Mouse (Mus musculus) brain, embryonic 14.5 days (tissue): ENCODE measurements at regions not wholly inside any gene's neighbourhood (a gene's known extent, or its start where the extent isn't known, plus 50 kb on each side); places are given as distances from the start of the nearest gene placed in this dataset.

Experiments used
- DNase-seq: peaks from one replicate; pipeline ENCODE4 v3.0.0-alpha.2; 2011; ENCODE audit warnings: low read depth
- CTCF ChIP-seq: fragments of 200-500 bp; IDR thresholded peaks from 2 replicates; pipeline ENCODE4 v1.5.1; 2012; ENCODE audit warnings: inconsistent platforms, mild to moderate bottlenecking, moderate library complexity, borderline replicate concordance; ENCODE audit not compliant: insufficient read depth, insufficient read length; ENCODE audit errors: extremely low read depth
- POLR2A ChIP-seq: fragments of 200-500 bp; IDR thresholded peaks from 2 replicates; pipeline ENCODE4 v1.6.1; 2012; ENCODE audit warnings: mild to moderate bottlenecking, inconsistent platforms, borderline replicate concordance; ENCODE audit not compliant: poor library complexity, insufficient read depth, insufficient read length, severe bottlenecking; ENCODE audit errors: extremely low read depth

DNA sequence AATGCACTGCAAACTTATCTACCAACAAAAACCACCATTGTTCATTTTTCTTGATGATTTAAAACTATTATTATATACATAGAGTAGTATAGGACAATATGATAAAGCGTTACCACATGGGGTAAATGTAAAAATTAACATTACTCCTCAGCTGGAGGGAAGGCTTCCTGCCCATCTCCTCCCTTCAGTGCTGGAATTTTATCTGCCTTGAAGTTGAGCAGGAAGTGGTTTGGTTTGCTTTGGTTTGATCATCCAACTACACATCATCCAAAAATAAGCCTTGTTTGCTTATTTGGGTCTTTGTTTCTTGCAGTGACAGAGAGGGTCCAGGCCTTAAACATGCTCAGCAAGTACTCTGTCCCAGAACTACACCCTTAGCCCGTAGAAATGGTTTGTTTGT lies 285.7 kb downstream of the Gsdmc2 start:
- no peak for TF ChIP-seq CTCF
- no peak for TF ChIP-seq POLR2A
- DNase-seq, result no peak

DNA sequence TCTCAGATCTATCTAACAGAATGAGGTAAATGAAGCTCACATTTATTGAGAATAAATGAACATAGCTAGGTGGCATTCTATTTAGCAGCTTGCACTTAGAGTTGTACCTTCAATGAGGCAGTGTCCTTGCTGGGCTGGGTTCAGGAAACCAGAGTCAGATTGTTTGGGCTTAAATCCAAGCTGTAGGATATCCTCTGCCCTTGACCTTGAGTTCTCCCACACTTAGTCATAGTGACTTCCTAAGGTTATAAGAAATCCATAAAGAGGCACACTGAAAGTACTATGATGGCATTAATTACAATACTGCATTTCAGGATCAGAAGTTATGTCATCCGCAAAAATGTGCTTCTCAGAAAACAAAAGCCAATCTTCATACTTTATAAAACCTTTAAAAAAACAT lies 286.3 kb downstream of the Gsdmc2 start:
- TF ChIP-seq CTCF, result no peak
- no peak for TF ChIP-seq POLR2A
- no peak for DNase-seq

DNA sequence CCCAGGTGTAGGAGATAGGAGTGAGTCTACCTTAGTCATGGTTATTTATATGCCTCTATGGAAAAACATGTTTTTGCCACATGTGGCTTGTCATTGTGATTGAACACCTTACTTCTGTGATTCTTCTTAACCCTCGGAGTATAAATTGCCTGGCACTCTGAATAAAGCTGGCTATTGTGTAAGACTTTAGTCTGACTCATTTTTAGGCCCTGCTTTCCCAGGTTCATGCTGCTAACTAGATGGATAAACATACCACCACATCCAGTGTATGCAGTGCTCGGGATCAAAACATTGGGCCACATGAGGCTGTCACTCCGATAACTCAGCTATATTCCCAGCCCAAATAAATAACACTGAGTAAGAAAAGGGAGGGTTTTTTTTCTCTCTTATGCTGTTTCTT lies 287.2 kb downstream of the Gsdmc2 start:
- TF ChIP-seq POLR2A (no peak), CTCF (no peak)
- DNase-seq, result no peak

DNA sequence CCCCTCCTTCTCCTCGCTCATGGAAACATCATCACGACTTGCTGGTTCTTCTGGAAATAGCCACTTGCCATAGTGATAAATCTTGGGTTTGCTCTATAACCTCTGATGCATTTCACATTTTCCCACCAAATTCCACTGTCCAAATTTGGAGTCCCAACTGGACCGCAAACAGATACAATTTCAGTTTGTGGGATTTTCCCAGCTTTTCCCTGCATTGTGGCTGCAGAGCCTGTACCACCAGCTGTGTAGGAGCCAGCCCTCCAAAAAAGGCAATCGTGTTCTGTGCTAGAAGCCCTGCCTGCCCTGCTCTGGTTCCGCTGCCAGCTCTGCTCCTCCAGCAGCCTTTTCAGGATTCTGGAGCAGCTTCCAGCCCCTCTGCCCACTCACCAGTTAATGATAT lies 291.4 kb downstream of the Gsdmc2 start:
- DNase-seq, result no peak
- TF ChIP-seq CTCF, result no peak
- TF ChIP-seq POLR2A, result no peak

DNA sequence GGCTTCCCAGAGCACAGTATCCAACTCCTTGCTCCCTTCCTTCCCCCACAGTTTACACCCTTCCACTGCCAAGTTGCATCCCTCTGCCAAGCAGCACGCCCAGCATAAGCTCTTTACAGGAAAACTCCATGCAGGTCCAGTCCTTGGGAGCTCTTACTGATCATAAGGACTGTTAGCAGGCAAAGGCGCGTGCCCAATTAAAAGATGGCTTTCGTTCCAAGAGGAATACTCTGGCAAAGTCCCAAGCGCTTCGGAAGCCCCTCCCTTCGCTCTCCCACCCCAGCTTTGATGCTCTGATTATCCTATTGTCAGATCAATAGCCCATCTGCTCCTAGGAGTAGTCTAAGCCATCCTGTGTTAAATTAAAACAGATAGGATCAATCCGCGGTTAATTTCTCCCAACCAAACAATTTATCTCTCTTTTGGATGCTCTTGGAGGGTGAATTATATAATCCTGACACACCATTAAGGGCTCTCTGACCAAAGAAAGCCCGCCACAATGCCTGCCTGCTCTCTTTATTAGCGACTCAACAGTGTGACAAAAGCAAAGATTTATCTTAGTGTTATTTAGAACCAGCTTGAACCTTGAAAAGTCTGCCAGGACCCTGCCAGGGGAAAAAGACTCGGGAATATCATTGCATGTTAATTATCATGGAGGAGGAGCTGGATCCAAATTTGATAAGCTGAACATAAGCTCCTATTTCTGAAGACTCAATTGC lies 312.5 kb downstream of the Gsdmc2 start:
- no peak for TF ChIP-seq CTCF
- DNase-seq, result peak; percentile 96

DNA sequence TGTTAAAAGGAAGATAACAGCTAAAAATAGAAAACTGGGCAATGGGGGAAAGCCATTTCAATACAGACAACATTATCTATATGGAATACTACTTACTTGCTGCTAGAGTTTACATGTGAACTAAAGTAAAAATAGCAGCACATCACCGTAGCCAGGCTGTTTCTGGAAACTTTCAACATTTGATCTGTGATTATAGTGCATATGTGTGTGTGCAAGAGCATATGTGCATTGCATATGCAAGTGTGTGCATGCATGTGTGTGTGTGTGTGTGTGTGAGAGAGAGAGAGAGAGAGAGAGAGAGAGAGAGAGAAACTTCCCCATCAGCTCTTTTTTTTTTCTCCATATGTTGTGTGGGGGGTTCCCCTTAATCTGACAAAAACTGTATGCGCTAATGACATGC lies 317.7 kb downstream of the Gsdmc2 start:
- TF ChIP-seq POLR2A (no peak), CTCF (no peak)
- DNase-seq, result peak; percentile 71

DNA sequence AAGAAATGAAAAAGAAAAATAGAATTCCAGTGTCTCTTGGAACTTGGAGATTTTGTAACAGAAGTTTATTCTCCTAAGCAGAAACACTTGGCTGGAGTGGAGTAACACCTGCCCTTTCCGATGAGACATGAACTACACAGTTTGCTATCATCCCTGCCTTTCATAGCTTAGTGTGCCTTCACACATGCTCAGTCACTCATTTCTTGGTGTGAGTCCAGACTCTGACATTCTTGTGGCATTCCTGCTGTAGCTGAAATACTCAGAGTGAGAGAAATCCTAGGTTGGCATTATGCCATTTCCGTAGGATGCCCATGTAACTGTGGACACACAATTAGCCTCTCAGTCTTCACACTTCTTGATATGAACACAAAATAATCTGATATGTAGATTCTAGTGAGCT lies 318.2 kb downstream of the Gsdmc2 start:
- TF ChIP-seq POLR2A (no peak), CTCF (no peak)
- peak; percentile 78 for DNase-seq

DNA sequence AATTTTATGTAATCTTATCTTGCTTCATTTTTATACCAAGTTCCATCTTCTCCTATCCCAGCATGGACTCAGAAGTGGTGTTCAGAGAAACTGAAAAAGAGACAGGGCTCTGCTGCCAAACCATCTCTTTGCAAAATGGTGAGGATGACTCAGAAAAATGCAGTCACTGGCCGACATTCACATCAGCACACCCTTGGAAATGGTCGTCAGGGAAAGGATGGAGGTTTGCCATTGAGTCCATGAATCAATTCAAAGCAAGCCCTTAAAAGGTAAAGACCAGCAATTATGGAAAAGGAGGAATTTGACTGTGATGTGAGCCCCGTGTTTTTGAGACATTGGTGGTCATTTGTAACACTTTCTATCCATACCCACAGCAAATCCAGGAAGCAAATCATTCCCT lies 327.7 kb downstream of the Gsdmc2 start:
- no peak for TF ChIP-seq CTCF
- no peak for DNase-seq

DNA sequence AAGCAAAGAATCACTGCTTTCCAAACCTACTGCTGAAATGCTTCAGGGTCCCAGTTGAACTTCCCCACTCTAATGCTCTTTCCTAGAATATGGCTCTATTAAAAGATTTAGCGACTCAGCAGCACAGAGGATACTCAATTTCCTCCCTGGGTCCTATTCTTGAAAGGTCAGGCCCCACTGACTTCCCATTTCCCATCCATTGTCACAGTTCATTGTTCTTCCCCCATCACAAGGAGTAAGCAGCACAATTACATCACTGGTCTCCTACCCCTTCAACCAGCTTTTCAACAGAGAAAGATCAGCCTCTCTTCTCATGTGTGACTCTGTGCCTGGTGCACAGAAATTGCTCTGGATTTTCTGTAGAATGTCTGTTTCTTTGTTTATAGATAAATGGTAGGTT lies 344.5 kb downstream of the Gsdmc2 start:
- DNase-seq, result peak; percentile 8
- no peak for TF ChIP-seq POLR2A
- no peak for TF ChIP-seq CTCF

DNA sequence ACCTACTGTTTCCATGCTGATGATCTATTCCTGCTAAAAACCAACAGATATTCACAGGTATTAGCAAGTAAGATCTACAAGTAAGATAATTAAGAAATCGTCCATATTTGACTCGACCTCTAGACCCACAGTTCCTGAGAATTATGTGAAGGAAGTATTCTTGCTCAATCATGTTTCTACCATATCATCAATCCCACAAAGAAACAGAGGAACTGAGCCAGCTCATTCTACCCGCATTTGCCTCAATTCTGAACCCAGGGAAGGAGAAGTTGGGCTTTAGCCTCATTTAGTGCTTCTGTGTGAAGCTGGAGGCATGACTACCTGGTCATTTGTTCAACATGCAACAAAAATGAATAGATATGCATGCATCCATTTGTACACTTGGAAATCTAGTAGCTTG lies 346.5 kb downstream of the Gsdmc2 start:
- no peak for DNase-seq
- no peak for TF ChIP-seq CTCF
- no peak for TF ChIP-seq POLR2A

DNA sequence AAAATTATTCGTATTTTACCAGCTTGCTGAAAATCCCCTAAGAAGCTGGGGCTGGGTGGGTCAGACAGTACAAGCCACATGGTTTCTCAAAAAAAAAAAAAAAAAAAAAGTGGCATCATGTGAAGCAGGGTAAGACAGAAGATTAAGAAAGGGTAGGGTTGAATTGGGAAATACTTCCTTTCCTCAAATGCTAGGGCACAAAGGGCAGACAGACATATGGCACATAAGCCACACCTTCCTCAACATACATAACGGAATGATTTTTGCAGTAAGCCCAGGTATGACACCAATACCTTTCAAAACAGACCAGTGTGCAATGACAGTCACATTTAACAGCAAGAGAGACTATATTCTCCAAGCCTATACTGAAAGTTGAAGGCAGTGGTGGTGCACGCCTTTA lies 347.8 kb downstream of the Gsdmc2 start:
- TF ChIP-seq CTCF, result no peak
- DNase-seq, result no peak

DNA sequence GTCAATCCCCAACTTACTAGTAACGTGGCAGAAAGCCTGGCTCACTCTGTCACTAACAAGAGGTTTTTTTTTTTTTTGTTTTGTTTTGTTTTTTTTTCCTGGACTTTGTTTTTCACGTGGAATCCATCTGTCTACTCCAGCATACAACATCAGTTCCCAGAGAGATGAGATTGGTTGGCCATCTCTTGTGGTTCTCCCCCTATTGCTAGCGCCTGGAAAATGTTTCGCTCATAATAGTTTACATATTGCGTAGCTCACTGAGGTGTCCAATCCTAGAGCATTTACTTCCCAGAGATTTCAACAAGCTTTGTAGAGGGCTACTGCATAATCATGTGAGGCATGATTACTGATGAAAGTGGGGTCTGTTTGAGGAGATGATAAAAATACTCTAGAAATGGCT lies 360.1 kb downstream of the Gsdmc2 start:
- no peak for DNase-seq
- no peak for TF ChIP-seq POLR2A
- no peak for TF ChIP-seq CTCF

DNA sequence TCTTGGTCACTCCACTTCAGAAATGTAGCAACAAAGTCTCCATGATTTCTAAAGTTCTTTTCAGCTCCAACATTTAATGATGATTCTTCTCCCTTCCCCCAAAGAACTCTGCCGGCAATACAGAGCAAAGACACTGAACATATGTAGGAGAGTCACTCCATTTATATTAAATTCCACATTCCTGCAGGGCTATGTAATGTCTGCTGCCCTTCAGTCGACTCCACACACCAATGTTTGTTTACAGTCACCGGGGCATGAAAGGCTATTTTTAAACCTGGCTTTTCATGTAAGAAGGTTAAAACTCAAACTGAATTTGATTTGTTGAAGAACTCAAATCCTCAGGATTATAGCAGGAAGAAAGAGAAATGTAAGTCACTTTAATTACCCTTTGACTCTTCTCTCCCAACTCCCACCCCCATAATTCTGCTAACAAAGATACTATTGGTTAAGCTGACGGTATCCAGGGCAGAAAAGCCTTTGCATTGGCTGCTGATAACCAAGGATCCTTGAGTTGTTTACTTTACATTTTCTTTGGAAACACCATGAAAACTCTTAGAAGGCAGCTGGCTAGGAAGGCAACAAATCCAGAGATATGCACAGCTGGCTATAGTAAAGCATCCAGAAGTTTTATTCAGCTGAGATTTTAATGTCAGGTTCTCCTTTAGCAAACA lies 360.6 kb downstream of the Gsdmc2 start:
- no peak for TF ChIP-seq CTCF
- no peak for TF ChIP-seq POLR2A
- peak; percentile 9 for DNase-seq

DNA sequence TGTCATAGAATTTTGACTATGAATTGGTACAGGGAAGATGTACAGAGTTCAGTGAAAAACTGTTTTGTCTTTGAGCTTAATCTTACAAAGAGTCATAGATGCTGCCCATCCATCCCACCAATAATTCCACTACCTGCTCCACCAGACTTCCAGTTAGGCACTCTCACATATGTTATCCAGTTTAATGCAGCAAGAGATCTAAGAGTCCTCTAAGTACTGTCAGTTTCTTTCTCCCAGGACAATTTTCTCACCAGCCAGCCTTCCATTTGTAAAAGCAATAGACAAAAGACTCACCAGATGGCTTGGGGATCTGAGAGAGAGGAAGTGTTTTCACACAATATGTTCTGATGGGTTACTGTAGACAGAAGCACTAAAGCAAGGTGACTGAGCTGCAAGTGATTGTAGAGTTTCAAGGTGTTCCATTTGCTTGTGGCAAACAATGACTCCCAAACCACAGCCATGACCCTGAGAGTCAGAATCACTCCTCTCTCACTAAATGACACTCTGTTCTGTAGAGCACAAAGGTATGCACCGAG lies 365.6 kb downstream of the Gsdmc2 start:
- peak; percentile 77 for DNase-seq
- no peak for TF ChIP-seq CTCF
- no peak for TF ChIP-seq POLR2A
